Mouse (Mus musculus): ENCODE measurements around the gene Snx18.
A peak's percentile ranks its signal among the peaks of the same experiment; 100 is the strongest.

Snx18 gene

DNA sequence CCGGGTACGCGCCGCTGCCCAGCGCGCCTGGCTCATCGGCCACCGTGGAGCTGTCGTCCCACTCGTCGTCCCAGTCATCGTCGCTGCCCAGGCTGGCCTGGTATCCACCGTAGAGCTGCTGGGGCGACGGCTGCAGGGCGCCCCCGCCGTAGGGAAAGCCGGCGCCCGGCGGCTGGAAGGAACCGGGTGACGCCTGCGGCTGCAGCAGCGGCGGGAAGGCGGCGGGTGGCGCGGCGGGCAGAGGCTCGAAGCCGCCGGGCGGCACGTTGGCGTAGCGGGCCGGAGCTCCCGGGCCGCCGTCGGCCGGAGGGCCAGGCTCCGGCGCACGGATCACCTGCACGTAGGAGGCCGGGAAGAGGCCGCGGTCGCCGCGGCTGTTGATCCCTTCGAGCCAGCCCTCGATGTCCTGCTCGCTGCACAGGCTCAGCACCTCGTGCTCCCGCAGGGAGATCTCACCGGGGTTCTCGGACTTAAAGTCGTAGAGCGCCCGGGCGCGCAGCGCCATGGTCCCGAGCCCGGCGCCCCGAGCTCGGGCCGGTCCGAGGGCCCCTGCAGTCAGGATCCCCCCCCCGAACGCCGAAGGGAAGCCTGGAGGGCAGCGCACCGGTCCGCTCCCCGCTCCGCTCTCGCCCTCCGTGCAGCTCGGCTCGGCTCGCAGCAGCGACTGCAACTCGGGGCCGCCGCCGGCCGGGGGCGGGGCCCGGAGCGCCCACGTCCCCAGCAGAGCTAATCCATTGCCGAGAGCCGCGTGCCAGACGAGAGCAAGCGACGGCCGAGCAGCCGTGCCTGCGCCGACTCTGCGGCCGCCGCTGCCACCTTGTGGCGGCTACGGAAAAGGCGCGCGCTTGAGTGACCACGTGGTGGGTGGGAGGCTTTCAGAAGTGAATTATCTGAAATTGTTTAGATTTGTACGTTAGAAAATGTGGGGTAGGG is at the start of gene Snx18:
Gene Snx18, minus strand, starts transcription at position 674 of the 933 bp plus-strand sequence.
- DNase-seq (ENCODE audit: low spot score) = peak; percentile 90

DNA sequence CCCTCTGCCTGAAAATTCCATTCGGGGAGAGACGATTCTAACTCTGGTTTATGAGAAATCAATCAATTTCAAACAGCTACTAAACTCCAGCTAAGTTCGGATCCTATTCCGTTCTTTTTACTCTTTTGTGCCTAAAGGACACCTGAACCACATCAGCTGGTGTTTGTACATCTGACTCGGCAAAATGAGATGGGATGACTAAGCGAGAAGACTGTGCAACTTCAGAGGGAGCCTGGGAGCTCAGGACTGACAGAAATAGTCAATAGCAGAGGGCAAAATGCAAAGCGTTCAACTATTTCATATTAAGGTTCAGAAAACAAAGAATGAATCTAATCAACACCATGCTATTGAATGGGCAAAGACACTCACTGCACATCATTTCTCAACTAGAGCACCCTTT is 45.5 kb upstream of the Snx18 start:
- DNase-seq (ENCODE audit: low spot score) = no peak

DNA sequence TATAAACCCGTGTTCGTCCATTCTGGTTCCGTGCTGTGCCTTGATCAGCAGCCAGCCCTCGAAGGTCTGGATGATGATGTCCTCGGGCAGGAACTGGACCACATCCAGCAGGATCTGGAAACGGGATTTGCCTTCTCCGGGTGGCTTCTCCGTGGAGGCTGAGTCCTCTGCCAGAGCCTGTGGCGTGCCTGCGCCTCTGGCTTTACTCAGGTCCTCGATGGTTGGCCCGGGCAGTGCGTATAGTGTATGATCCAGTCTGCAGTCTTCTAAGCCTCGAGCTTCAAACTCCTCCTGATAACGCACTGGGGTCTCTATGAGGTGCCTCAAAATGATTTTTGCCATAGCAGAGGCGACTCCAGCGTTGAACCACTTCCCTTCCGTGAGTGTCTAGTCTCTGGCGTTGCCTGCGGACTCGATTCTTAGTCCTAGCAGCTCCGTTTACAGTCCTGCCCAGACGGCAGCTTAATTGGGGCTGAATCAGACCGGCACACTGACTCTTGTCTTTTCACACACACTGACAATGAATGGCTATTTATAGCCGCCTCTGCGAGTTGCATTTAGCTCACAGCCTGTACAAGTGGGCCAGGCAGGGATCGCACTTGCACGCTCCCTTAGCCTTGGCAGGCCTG is 44.9 kb upstream of the Snx18 start, which contains the start of gene Hspb3:
Gene Hspb3, minus strand, starts transcription at position 526 of the 629 bp plus-strand sequence.
- no peak for DNase-seq (ENCODE audit: low spot score)

GRCm38 (mm10) chr13:113661826-113662271 is 43.5 kb upstream of the Snx18 start:
- DNase-seq (ENCODE audit: low spot score) = no peak

DNA sequence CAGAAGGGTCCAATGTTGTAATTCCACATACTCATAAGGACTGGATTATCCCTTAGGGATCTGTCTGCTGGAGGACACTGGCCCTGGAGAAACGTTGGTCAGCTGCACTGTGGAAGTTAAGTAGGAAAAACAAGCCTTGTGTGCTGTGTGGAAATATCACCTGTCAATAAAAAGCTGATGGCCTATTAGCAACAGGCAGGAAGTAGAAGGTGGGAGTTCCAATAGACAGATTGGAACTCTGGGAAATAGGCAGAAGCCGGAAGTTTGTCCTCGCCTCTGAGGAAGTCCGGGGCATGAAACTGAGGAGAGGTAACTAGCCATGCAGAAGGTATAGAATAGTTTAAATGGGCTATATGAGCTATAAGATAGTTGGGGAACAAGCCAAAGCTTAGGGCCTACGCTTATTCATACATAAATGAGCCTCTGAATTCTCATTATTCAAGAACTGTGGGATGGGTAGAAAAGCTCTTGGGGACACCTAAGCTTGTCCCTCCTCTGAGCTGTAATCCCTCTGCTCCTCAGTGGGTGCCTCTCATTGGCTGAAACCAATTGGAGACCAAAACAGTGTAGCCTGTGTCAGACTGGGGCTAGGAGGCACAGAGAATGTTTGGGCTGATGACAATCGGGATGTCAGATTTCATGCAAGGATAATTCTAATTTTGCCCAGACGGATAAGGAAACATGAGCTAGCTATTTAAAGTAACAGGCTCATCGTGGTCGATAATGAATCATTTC is 42.4 kb upstream of the Snx18 start:
- no peak for DNase-seq (ENCODE audit: low spot score)

DNA sequence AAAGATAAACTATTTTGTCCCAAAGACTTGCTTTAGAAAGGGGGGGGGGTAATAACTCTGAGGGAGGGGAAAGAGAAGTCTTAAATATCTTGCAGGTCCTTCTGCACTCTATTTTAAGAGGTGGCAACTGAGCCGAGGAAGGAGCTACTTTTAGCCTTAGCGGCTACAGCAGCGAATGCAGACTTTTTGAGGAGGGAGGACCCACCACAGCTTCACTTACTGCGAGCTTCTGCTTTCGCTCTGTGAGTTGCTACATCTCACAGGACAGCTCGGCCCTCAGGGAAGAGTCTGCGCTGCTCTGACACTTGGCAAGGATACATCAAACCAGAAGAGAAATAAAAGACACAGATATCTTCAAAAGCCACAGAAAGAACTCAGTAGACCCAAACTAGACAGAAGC is 38.8 kb upstream of the Snx18 start:
- no peak for DNase-seq (ENCODE audit: low spot score)

DNA sequence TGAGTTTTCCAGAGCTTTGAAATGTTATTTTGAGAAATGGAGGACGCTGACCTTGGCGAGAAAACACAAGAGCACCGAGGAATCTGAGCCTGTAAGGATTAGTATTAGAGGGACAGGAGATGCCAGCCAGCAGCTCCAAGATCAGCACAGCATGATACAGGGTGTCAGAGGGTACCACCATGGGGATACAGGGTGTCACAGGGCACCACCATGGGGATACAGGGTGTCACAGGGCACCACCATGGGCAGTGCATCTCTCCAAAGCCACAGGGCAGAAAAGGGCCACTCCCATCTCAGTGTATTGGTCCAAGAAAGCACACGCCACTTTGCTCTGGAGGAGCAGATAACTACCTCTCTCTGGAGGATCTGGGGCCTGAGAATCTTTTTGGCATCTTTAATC is 38.3 kb upstream of the Snx18 start:
- DNase-seq (ENCODE audit: low spot score) = no peak

GRCm38 (mm10) chr13:113655511-113655910 is 37.1 kb upstream of the Snx18 start:
- DNase-seq (ENCODE audit: low spot score) = no peak

- DNase-seq (ENCODE audit: low spot score) = no peak
Observed at GRCm38 (mm10) chr13:113640944-113641597, 22.7 kb upstream of the Snx18 start.

DNA sequence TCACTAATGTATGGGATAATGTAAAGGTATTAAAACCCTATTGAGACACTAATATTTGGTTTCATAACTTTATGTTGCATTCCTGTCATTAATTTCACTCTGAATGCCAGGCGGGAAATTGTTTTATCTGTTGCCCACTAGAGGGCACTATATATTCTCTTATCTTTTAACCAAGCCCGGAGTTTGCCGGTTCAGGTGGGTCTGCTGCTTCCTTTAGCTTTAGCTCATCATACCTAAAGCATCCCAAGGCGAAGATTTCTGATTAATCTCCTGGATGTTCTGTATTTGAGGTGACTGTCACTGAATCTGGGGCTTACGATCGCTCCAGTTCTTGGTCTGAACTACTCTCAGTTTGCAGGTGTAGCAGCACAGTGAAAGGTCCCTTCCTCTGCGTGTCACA is 20.6 kb upstream of the Snx18 start:
- no peak for DNase-seq (ENCODE audit: low spot score)

- no peak for DNase-seq (ENCODE audit: low spot score)
Observed at GRCm38 (mm10) chr13:113635799-113636222, 17.4 kb upstream of the Snx18 start.

GRCm38 (mm10) chr13:113634732-113635481 is 16.5 kb upstream of the Snx18 start:
- DNase-seq (ENCODE audit: low spot score) = no peak

DNA sequence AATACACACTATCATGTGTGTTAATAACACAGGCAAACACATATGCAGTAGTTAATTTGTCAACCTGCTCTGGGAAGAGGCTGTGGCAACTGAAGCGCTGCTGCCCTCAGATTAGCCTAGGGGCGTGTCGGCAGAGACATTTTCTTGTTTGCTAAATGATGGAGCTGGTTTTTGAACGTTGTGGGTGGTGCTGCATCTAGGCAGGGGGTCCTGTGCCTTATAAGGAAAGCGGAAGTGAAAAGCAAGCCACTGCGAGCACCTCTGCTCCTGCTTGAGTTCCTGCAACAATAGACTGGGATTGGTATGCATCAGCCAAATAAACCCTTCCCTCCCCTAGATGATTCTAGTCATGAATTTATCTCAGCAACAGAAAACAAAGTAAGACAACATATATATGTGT is 14.1 kb upstream of the Snx18 start:
- no peak for DNase-seq (ENCODE audit: low spot score)

DNA sequence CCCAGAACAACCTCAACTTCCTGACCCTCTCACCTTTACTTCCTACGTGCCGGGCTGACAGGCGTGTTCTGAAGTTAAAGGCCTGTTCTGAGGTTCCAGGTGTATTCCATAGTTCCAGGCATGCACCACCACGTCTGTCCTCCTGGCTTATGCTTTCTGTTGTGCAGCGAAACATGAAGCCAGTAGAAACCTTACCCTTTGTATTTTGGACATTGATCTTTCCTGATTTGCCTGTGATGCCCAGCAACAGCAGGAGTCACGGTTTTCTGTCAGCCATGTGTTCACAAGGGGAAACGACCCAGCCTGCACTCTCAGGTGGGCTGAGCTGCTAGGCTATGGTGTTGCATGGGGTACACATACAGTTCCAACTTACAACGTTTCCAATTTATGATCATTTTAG is 9.2 kb upstream of the Snx18 start:
- no peak for DNase-seq (ENCODE audit: low spot score)

GRCm38 (mm10) chr13:113622865-113623255 is 4.5 kb upstream of the Snx18 start:
- DNase-seq (ENCODE audit: low spot score) = no peak

DNA sequence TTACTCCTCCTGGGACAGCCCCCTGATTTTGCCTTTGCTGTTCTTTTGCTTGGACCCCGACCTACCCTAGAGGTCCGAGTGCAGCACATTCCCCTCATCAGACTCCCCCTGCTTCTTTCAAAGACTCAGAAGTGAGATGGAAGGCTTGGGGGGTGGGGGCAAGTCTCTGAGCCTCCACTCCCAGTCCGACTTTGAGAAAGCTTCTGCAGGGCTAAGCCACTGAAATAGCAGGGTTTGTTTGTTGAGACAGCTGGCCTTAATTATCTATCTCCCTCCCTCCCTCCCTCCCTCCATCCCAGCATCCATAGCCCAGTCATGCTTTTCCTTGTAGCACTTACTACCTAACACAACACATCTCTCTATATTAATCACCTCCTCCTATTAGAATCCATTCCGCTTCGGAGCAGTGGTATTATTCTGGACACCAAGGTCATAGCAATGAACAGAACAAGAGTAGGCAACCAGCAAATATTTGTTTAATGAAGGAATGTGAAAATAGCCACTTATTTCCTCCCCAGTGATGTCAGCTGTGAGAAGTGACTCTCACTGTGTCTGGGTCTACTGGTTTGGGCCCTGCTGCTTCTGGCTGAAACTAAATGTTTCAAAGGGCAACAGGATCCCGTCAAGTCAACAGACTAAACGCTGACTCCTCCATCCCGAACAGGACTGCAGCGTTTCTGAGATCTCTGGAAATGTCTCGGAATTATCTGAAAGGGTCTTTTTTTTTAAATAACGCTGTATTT is 3.9 kb upstream of the Snx18 start:
- no peak for DNase-seq (ENCODE audit: low spot score)

- no peak for DNase-seq (ENCODE audit: low spot score)
Observed at GRCm38 (mm10) chr13:113619003-113619402, 639 bp upstream of the Snx18 start.

- DNase-seq (ENCODE audit: low spot score) = no peak
Observed at GRCm38 (mm10) chr13:113617338-113617890, 950 bp downstream of the Snx18 start.

DNA sequence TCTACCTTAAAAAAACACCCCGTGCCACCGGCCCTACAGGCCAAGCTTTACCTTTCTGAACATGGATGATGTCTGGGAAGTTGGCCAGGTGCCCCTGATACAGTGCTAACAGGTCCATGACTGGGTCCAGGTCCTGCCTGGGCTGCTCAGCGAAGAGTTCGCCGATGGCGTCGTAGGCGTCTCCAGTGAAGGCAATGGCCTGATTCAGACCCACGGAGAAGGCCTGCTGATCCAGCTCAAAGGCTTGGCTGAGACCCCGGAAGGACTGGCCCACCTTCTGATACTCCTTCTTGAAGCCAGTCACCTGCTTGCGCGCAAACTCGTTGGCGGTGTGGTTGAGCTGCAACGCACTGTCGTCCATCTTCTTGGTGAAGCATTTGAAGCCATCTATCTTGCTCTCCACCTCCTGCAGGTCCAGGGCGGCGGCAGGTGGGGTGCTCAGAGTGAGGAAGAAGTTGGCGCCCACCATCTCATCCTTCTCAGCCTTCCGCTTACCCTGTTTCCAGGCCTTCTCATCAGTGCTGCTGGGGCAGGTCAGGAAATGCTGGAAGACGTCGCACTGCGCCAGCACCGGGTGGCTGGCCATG is 1.5 kb downstream of the Snx18 start:
- DNase-seq (ENCODE audit: low spot score) = no peak

Data from ovary, postnatal 14 days (tissue).